ENCODE assay signal across 8 mouse cellular contexts in genomic region chr11:70646691-70647650, GRCm38 (mm10). TPM values are rescaled to one million over a fixed set of nuclear protein-coding genes. Genes with fewer than 3 reads are reported as not detected.
DNase-seq lines count a peak whose midpoint lies in the region; ATAC-seq lines count a peak whose summit lies in the region.

TSS of gene Rnf167 (plus strand) at chr11:70647235.
TSS of gene Slc25a11 (minus strand) at chr11:70647479.

- H3K36me3 ChIP-seq in hindbrain, embryonic 15.5 days, result peaks cover 51% of the 10 kb centered on the region

- H3K4me1 ChIP-seq in hindbrain, embryonic 15.5 days (replicated peaks), result peaks cover 48% of the 10 kb centered on the region

- peak within 1 kb of the TSS; percentile 68 for H3K4me3 ChIP-seq in hindbrain, embryonic 15.5 days

- peak; percentile 94 for ATAC-seq in hindbrain, embryonic 15.5 days (ENCODE audit: low FRiP score, low read depth)

- H3K9me3 ChIP-seq in hindbrain, embryonic 15.5 days, result no peaks in the 10 kb centered on the region

- H3K27me3 ChIP-seq in hindbrain, embryonic 15.5 days, result no peaks in the 10 kb centered on the region

- H3K9ac ChIP-seq in hindbrain, embryonic 15.5 days, result peak within 1 kb of the TSS; percentile 96

- DNase-seq in T-cell, adult 2 months (ENCODE audit: low spot score), result peak; percentile 96
- peak; percentile 96 for DNase-seq in cerebellum, postnatal 36 days
- peak; percentile 95 to 97 for DNase-seq in frontal cortex, postnatal 36 days (ENCODE audit: low spot score in 2 of 2)
- peak; percentile 95 for DNase-seq in left cerebral cortex, adult 11 months (ENCODE audit: low spot score)
- peak; percentile 98 for DNase-seq in lung, postnatal 4 days
- DNase-seq in retina, postnatal 7 days (ENCODE audit: low read depth, low spot score), result peak; percentile 99
- peak; percentile 85 for DNase-seq in urinary bladder, adult 2 months (ENCODE audit: low spot score)

- peak within 1 kb of the TSS; percentile 97 for H3K27ac ChIP-seq in hindbrain, embryonic 15.5 days (replicated peaks)

- under 1% methylated on average over 63 of the region's 63 CpGs for WGBS in hindbrain, embryonic 15.5 days

- H3K4me2 ChIP-seq in hindbrain, embryonic 15.5 days, result peak within 1 kb of the TSS; percentile 96

RNA-seq across cellular contexts. Expression of gene Rnf167, which starts in this region (rescaled TPM):
- polyA plus RNA-seq in hindbrain, embryonic 15.5 days (2015; fragmentation: Nextera tagmentation; extraction: Ambion mirVana), result 94.8 and 109 TPM in 2 replicates
- polyA plus RNA-seq in urinary bladder, adult 2 months (2012; rRNA removed), result 116 and 119 TPM in 2 replicates

RNA-seq across cellular contexts. Expression of gene Slc25a11, which starts in this region (rescaled TPM):
- polyA plus RNA-seq in hindbrain, embryonic 15.5 days (2015; fragmentation: Nextera tagmentation; extraction: Ambion mirVana), result 167 and 176 TPM in 2 replicates
- polyA plus RNA-seq in urinary bladder, adult 2 months (2012; rRNA removed), result 93.9 and 96.9 TPM in 2 replicates

Comparison
In these comparisons a context has a peak if more than half of its experiments do, and no peak if none do; other contexts are left out.
1. Peak in every context shown above with its lines: DNase-seq, ATAC-seq, H3K4me3 ChIP-seq and H3K27ac ChIP-seq.